Mouse (Mus musculus): Measurements from ENCODE around the gene Abcc3. TPM values are rescaled to one million over a fixed set of nuclear protein-coding genes. Genes with fewer than 3 reads are reported as not detected.

Abcc3 gene
- total RNA-seq, 4 experiments from 2014 or later: 1.3 to 8.4 (median 3.9) TPM

- DNase-seq (ENCODE audit: low spot score in 2 of 2): peak; percentile 97 to 98
Measured at GRCm38 (mm10) chr11:94327693-94328643, 64.8 kb downstream of the Abcc3 start, which contains the start of gene Ankrd40. TSS of gene Ankrd40 (plus strand) at chr11:94328001.

DNA sequence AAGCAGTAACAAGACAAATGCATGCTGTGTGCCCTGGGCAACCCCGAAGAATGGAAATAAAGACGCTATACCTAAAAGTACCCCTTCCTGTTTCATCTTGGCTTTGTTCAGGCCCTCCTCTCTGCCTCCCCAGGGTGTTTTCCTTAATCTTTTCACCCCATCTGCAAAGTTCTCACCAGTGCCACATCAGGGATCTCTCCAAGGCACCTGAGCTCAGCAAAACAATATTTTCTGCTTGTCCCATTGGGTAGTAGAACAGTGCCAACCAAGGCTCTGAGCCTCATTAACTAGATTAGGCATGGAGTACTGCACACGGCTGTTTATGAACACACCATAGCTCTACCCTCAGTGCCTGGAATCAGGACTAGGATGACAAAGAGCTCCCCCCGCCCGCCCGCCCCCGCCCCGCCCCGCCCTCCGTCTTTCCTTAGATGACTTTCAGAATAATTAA lies 65.8 kb downstream of the Abcc3 start:
- no peak for DNase-seq (ENCODE audit: low spot score in 2 of 2)

DNA sequence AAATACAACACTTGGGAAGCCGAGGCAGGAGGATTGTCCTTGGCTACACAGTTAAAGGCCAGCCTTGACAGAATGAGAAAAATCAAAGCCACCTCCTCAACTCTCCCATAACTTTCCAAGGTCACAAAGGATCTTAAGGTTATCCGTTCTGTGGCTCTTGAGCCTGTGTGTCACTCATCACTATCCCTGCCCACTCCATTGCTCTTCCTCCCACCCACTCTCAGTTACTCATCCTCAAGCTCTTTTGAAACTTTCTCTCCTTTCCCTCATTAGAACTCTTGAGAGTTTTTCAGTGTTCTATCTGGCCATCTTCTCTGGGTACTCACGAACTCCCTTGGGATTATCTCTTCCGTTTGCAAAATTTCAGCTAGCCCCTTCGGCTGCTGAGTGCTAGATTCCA lies 68.2 kb downstream of the Abcc3 start:
- DNase-seq (ENCODE audit: low spot score in 2 of 2): no peak

DNA sequence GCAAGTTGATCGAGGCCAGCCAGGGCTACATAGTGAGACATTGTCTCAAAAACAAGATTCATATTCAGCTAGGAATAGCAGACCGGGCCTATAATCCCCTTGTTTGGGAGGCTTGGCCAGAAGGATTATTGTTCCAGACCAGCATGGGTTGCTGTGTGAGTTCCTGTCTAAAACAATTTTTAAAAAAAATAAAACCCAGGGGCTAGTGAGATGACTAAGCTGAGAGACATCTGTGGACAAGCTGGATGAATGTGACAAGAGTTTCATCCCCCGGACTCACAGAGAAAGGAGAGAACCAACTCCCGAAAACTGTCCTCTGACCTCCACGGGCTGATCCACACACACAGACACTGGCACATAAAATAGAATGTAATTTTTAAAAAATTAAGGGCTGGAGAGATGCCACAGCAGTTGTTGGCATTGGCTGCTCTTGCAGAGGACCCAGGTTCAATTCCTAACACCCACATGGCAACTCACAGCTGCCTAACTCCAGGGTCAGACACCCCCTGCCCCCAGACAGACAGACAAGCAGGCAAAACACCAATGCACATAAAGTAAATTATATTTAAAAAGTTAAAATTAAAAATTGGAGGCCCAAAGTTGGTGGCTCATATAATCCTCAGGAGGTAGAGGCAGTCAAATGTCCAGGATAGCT lies 69.4 kb downstream of the Abcc3 start:
- no peak for DNase-seq (ENCODE audit: low spot score in 2 of 2)

DNA sequence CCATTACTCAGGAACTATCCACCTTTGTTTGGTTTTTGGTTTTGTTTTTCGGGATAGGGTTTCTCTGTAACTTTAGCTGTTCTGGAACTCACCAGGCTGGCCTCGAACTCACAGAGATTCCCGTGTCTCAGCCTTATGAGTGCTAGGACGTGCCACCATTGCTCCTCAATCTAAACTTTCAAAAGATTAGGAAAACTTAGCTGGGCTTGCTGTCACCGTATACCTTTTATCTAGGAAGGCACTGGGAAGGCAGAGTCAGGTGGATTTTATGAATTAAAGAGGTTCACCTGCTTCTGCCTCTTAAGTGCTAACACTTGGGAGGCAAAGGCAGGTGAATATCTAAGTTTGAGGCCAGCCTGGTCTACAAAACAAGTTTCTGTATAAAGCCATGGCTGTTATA lies 70.2 kb downstream of the Abcc3 start:
- no peak for DNase-seq (ENCODE audit: low spot score in 2 of 2)

- peak; percentile 85 to 92 for DNase-seq (ENCODE audit: low spot score in 2 of 2)
Measured at GRCm38 (mm10) chr11:94321931-94322400, 70.8 kb downstream of the Abcc3 start, which contains the start of gene Luc7l3. TSS of gene Luc7l3 (minus strand) at chr11:94321988.

DNA sequence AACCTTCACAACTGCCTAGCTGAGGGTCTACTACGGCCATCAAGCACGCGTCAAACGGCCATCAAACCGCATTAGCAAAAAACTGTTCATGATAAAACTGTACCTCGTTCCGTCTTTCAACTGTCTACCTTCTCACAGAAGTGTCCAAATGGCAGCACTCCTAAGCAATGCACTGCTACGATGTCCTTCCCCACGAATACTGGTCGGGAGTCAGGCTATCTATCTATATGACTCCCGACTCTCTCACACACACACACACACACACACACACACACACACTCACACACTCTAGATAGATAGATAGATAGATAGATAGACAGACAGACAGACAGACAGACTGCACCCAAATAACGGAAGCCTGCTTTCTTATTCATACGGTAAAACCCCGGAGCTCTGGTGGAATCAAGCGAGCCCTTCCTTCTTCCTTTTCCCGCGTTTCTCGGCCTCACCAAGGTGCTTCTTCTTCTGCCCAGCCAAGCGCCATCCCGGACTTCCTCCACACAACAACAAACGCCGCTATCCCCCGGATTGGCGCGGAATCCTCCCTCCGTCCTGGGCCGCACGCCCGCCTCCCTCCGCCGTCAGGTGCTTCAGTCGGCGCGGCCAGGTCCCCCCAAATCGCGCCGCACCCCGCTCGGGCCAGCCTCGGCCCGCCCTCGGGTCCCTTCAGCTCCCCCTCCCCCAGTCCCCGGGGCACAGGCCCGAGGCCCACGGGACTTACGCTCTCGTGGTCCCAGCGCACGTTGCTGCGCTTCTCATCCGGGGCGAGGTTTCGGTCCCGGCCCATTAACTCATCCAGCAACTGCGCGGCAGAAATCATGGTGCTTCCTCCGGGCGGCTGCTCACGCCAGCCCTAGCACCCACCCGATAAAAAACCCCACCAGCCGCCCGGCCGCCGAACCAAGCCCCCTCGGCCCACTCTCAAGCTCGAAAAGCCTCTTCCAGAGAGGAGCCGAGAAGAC lies 71.5 kb downstream of the Abcc3 start:
- no peak for DNase-seq (ENCODE audit: low spot score in 2 of 2)

DNA sequence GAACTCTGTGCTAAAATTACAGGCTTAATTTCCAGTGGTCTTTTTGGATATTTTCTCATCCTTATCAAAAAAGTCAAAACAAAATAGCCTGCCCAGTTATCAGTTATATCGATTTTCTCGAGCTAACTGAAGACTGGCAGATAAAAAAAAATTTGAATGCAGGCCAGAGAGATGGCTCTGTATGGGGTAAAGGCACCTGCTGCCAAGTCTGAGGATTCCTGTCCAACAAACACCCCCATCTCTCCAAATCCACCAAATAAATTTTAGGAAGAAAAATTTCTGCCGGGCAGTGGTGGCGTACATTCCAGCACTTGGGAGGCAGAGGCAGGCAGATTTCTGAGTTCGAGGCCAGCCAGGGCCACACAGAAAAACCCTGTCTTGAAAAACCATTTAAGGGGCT lies 74.7 kb downstream of the Abcc3 start:
- DNase-seq (ENCODE audit: low spot score in 2 of 2): no peak

DNA sequence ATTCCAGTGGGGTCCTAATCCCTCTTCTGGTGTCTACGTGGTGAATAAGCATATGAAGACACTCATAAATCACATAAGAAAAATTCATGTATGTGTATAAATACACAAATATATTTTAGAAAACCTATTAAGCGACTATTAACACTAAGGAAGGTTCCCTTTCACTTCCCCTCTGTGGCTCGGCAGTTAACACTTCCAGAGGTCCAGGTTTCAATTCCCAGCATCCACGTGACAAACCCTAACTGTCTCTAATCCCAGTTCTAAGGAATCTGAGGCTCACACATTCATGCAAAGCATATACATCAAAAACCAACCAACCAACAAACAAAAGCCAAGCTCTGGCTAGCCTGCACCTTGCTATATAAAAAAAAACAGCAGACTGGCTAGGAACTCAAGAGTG lies 75.3 kb downstream of the Abcc3 start:
- no peak for DNase-seq (ENCODE audit: low spot score in 2 of 2)

DNA sequence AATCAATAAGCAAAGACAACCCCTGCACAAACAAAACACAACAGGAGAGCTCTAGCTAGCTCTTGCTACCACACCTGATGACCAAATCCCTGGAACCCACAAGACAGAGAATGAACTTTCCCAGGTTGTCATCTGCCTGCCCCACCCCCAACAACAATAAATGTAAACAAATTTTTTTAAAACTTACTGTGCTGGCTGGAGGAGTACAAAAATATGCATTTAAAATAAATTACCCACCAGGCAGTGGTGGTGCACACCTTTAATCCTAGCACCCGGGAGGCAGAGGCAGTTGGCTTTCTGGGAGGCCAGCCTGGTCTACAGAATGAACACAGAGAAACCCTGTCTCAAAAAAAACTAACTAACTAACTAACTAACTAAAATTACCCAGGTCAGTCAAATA lies 75.8 kb downstream of the Abcc3 start:
- DNase-seq (ENCODE audit: low spot score in 2 of 2): no peak

DNA sequence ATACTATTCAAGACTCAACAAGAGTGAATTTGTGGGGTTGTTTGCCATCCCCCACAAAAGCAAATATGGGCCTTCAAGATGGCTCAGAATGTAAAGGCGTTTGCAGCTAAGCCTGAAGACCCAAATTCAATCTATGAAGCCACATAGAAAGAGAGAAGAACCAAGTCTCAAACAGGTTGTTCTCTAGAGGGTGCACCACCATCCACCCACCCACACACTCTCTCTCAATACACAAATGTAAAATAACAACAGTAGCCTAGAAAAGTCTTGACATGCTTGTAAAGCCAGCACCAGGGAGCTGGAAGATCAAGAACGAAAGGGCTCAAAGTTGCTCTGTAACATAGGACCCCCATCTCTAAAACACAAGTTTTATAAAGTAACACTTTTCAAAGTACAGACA lies 76.3 kb downstream of the Abcc3 start:
- DNase-seq (ENCODE audit: low spot score in 2 of 2): no peak

- no peak for DNase-seq (ENCODE audit: low spot score in 2 of 2)
Measured at GRCm38 (mm10) chr11:94315308-94315707, 77.5 kb downstream of the Abcc3 start.

DNA sequence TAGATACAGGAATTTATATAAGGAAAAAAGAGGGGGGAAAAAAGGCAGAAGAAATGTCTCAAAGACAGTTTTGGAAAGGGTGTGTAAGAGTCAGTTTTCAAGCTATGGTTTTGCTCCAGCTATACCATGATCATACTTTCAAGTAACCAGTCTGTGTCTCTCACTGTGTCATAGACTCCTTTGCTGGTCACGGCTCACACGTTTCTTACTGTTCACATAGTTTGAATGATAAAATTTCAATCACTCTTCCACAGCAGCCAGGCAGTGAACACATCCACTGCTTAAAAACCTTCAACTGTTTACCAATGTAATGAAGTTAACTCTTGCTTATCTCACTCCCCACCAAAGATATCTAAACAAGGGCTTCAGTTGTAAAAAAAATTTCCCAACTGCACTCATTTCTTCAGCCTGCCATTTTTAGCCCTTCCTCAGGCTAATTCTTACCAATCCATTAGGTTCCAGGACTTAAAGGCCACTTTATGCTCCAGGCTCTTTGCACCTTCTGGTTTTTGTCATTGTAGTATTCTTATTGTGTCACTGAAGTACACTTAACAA lies 78.6 kb downstream of the Abcc3 start:
- DNase-seq (ENCODE audit: low spot score in 2 of 2): no peak

GRCm38 (mm10) chr11:94312733-94313132 lies 80.1 kb downstream of the Abcc3 start:
- DNase-seq (ENCODE audit: low spot score in 2 of 2): no peak

DNA sequence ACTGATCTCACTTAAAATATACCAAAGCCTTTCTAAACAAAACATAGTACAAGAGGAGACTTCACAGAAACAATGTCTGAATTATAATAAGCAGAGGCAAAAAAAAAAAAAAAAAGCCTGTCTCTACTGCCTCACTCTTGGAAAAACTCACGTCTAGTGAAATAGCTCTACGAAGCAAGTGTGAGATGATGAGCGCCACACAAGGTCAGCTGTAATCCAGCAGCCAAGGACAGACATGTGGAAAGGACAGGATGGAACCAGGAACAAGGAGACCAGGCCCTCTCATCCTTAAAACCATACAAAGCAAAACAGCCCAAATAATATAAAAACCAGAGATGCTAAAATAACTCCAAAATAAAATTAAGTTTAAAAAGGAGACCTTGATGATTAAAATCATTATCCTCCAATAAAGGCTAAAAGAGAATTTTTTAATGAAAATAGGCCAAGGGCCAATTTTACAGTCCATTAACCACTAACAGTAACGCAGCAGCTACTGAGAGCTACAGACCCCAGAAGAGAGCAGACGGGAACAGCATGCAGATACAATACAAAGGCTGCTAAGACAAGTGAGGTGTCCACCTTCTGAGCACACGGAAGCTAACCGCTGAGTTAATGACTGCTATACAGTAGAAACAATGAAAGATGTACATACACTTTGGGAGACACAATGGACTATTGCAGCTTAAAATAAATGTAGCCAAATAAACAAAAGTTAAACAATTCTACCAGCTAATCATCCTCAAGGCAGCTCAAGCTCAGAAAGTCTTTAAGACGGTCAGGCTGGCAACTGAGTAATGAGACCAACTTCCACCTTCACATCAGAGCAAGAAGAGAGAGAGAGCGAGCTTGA lies 97.6 kb downstream of the Abcc3 start:
- no peak for DNase-seq (ENCODE audit: low spot score in 2 of 2)

Other genes with a start within 250 kb of the Abcc3 start
- 10 to 100 TPM; 35.8 to 44.1 (median 39.9) TPM for gene Tob1, start 181.5 kb downstream of the Abcc3 start, total RNA-seq (2022)
- gene Wfikkn2, start 147.0 kb downstream of the Abcc3 start, total RNA-seq (2022): 1 to 10 TPM; 1.3 to 2.4 (median 1.9) TPM
- not detected for gene Gm21885, start 111.1 kb downstream of the Abcc3 start, total RNA-seq (2022)
- gene Luc7l3, start 71.0 kb downstream of the Abcc3 start, total RNA-seq (2022): 100 to 1,000 TPM; 101 to 126 (median 109) TPM
- gene Ankrd40, start 65.0 kb downstream of the Abcc3 start, total RNA-seq (2022): 100 to 1,000 TPM; 116 to 122 (median 119) TPM
- 10 to 100 TPM; 49.3 to 83.1 (median 67.7) TPM for gene Cacna1g, start 81.2 kb upstream of the Abcc3 start, total RNA-seq (2022)
- gene Spata20, start 93.2 kb upstream of the Abcc3 start, total RNA-seq (2022): under 1 TPM in 2 of 4 experiments, not detected in 2; 0.43 to 0.64 TPM
- gene Epn3, start 107.0 kb upstream of the Abcc3 start, total RNA-seq (2022): 1 to 10 TPM; 1.9 to 2.7 (median 2.4) TPM
- gene Mycbpap, start 128.7 kb upstream of the Abcc3 start, total RNA-seq (2022): 1 to 10 TPM; 3.1 to 7.6 (median 3.5) TPM
- gene Rsad1, start 156.3 kb upstream of the Abcc3 start, total RNA-seq (2022): 10 to 100 TPM; 12.3 to 14.5 (median 12.6) TPM
- under 1 TPM in 1 of 4 experiments, not detected in 3; 0.71 TPM for gene Chad, start 172.1 kb upstream of the Abcc3 start, total RNA-seq (2022)
- 10 to 100 TPM; 17.4 to 21.5 (median 20.1) TPM for gene Acsf2, start 208.9 kb upstream of the Abcc3 start, total RNA-seq (2022)
- 10 to 100 TPM; 74.1 to 83.9 (median 79.3) TPM for gene Lrrc59, start 236.8 kb upstream of the Abcc3 start, total RNA-seq (2022)